Mouse (Mus musculus) adrenal gland, adult 8-10 months (tissue): ENCODE data around the gene Nrn1l. TPM values are rescaled to one million over a fixed set of nuclear protein-coding genes. Genes with fewer than 3 reads are reported as not detected.

Source experiments
- DNase-seq: peaks from one replicate; pipeline ENCODE4 v3.0.0; 2022
- total RNA-seq, 4 experiments: library from RNA; stranded (reverse); gene quantifications; 2 replicates each; pipeline ENCODE4 v1.2.4; 2022

Gene Nrn1l
- total RNA-seq, result 1 to 10 TPM in 3 of 4 experiments, under 1 TPM in 1; 0.75 to 2.3 (median 1.7) TPM

- DNase-seq, result peak; percentile 65
Observed at GRCm38 (mm10) chr8:105893339-105893738, at the start of gene Nrn1l. TSS of gene Nrn1l (plus strand) at chr8:105893567.

GRCm38 (mm10) chr8:105846678-105847077, 46.7 kb upstream of the Nrn1l start:
- DNase-seq, result no peak

GRCm38 (mm10) chr8:105850014-105850413, 43.4 kb upstream of the Nrn1l start:
- no peak for DNase-seq

- no peak for DNase-seq
Observed at GRCm38 (mm10) chr8:105850611-105851010, 42.8 kb upstream of the Nrn1l start.

GRCm38 (mm10) chr8:105851651-105852143, 41.7 kb upstream of the Nrn1l start:
- DNase-seq, result peak; percentile 87

GRCm38 (mm10) chr8:105852146-105852729, 41.1 kb upstream of the Nrn1l start:
- DNase-seq, result no peak

- no peak for DNase-seq
Observed at GRCm38 (mm10) chr8:105853178-105853577, 40.2 kb upstream of the Nrn1l start, which contains the start of gene Cenpt. TSS of gene Cenpt (minus strand) at chr8:105853278.

- no peak for DNase-seq
Observed at GRCm38 (mm10) chr8:105854303-105854702, 39.1 kb upstream of the Nrn1l start.

GRCm38 (mm10) chr8:105854715-105855216, 38.6 kb upstream of the Nrn1l start, which contains the start of gene Thap11:
TSS of gene Thap11 (plus strand) at chr8:105855132.
- DNase-seq, result peak; percentile 86

GRCm38 (mm10) chr8:105855248-105856167, 37.9 kb upstream of the Nrn1l start:
- DNase-seq, result peak; percentile 55

GRCm38 (mm10) chr8:105856168-105856835, 37.1 kb upstream of the Nrn1l start:
- DNase-seq, result no peak

- no peak for DNase-seq
Observed at GRCm38 (mm10) chr8:105858495-105858894, 34.9 kb upstream of the Nrn1l start.

GRCm38 (mm10) chr8:105859314-105859713, 34.1 kb upstream of the Nrn1l start:
- no peak for DNase-seq

GRCm38 (mm10) chr8:105860143-105860981, 33.0 kb upstream of the Nrn1l start, which contains the start of gene Nutf2:
TSS of gene Nutf2 (plus strand) at chr8:105860580.
- DNase-seq, result peak; percentile 97

- DNase-seq, result no peak
Observed at GRCm38 (mm10) chr8:105861951-105862350, 31.4 kb upstream of the Nrn1l start.

GRCm38 (mm10) chr8:105866364-105867029, 26.9 kb upstream of the Nrn1l start:
- no peak for DNase-seq

- no peak for DNase-seq
Observed at GRCm38 (mm10) chr8:105874301-105874700, 19.1 kb upstream of the Nrn1l start.

GRCm38 (mm10) chr8:105880754-105881520, 12.4 kb upstream of the Nrn1l start, which contains the start of gene Edc4:
TSS of gene Edc4 (plus strand) at chr8:105880881.
- DNase-seq, result peak; percentile 67

- no peak for DNase-seq
Observed at GRCm38 (mm10) chr8:105889756-105890465, 3.5 kb upstream of the Nrn1l start.
